Mouse (Mus musculus) CH12.LX (cell line): ENCODE results near the gene Tep1.

Source experiments
- CTCF ChIP-seq, 2 experiments: IDR thresholded peaks in 1 of 2; conservative IDR thresholded peaks in 1 of 2; 2 replicates each; pipeline ENCODE4 v1.5.1; 2011 to 2012; ENCODE audit warnings: low read depth in 2 of 2, low read length in 2 of 2, improper control_type of control experiment in 1 of 2, inconsistent platforms in 1 of 2, mild to moderate bottlenecking in 1 of 2, moderate library complexity in 1 of 2
- ELF1 ChIP-seq: IDR thresholded peaks from 2 replicates; pipeline ENCODE4 v1.6.1; 2014; ENCODE audit warnings: low read depth, mild to moderate bottlenecking, inconsistent platforms, low read length, improper control_type of control experiment
- MAFK ChIP-seq: IDR thresholded peaks from 2 replicates; pipeline ENCODE4 v1.6.1; 2011; ENCODE audit warnings: low read length, improper control_type of control experiment; ENCODE audit not compliant: insufficient replicate concordance
- MAX ChIP-seq: IDR thresholded peaks from 2 replicates; pipeline ENCODE4 v1.6.1; 2011; ENCODE audit warnings: low read length, improper control_type of control experiment
- POLR2A ChIP-seq: IDR thresholded peaks from 2 replicates; pipeline ENCODE4 v1.6.1; 2011; ENCODE audit warnings: low read depth, mild to moderate bottlenecking, improper control_type of control experiment, low read length
- USF2 ChIP-seq: conservative IDR thresholded peaks from 2 replicates; pipeline ENCODE4 v1.6.1; 2011; ENCODE audit warnings: low read depth, low read length, improper control_type of control experiment

GRCm38 (mm10) chr14:50869889-50870804 lies at the start of gene Tep1:
- TF ChIP-seq CTCF (conservative IDR thresholded peaks at IDR 0.05 in 1 of 2, IDR thresholded peaks at IDR 0.05 in 1 of 2; ENCODE audit: low read depth in 2 of 2, low read length in 2 of 2) (no peak), ELF1 (peak; percentile 76), MAX (0 out of 2 replicates have a peak, but pooled peaks have one; percentile 37), MAFK (no peak), POLR2A (peak; percentile 75), USF2 (no peak)
